Mouse (Mus musculus) layer of hippocampus, postnatal 25 days (tissue): Measurements from ENCODE around the gene Zfp618. TPM values are rescaled to one million over a fixed set of nuclear protein-coding genes. Genes with fewer than 3 reads are reported as not detected.
A peak's percentile ranks its signal among the peaks of the same experiment; 100 is the strongest.

Source experiments
- DNase-seq, 2 experiments: peaks; one replicate each; pipeline ENCODE4 v3.0.0; 2022; ENCODE audit warnings: mixed read lengths in 2 of 2, low spot score in 1 of 2; ENCODE audit errors: extremely low spot score in 1 of 2
- total RNA-seq, 2 experiments: library from RNA; stranded (reverse); gene quantifications; 2 replicates each; pipeline ENCODE4 v1.2.3; 2021

The Zfp618 gene
- total RNA-seq, 2 experiments from 2014 or later: 2.5 to 3.4 TPM

GRCm38 (mm10) chr4:62998431-62998835, 33.1 kb downstream of the Zfp618 start:
- DNase-seq: no peak

GRCm38 (mm10) chr4:62998908-62999307, 33.5 kb downstream of the Zfp618 start:
- no peak for DNase-seq

- no peak for DNase-seq
Observed at GRCm38 (mm10) chr4:62999321-62999720, 33.9 kb downstream of the Zfp618 start.

GRCm38 (mm10) chr4:62999916-63000315, 34.5 kb downstream of the Zfp618 start:
- no peak for DNase-seq

- no peak for DNase-seq
Observed at GRCm38 (mm10) chr4:63000316-63001055, 35.1 kb downstream of the Zfp618 start.

- DNase-seq: no peak
Observed at GRCm38 (mm10) chr4:63002386-63002785, 37.0 kb downstream of the Zfp618 start.

GRCm38 (mm10) chr4:63004519-63004918, 39.1 kb downstream of the Zfp618 start:
- DNase-seq: no peak

- no peak for DNase-seq
Observed at GRCm38 (mm10) chr4:63005446-63006185, 40.2 kb downstream of the Zfp618 start.

GRCm38 (mm10) chr4:63006198-63007155, 41.1 kb downstream of the Zfp618 start:
- no peak for DNase-seq

GRCm38 (mm10) chr4:63008206-63008605, 42.8 kb downstream of the Zfp618 start:
- no peak for DNase-seq

GRCm38 (mm10) chr4:63008822-63009221, 43.4 kb downstream of the Zfp618 start:
- no peak for DNase-seq

GRCm38 (mm10) chr4:63009821-63010220, 44.4 kb downstream of the Zfp618 start:
- DNase-seq: no peak

GRCm38 (mm10) chr4:63010226-63010625, 44.9 kb downstream of the Zfp618 start:
- peak in 1 of 2 experiments; percentile 10 for DNase-seq

- DNase-seq: no peak
Observed at GRCm38 (mm10) chr4:63018616-63019015, 53.2 kb downstream of the Zfp618 start.

- no peak for DNase-seq
Observed at GRCm38 (mm10) chr4:63019428-63019858, 54.1 kb downstream of the Zfp618 start.

GRCm38 (mm10) chr4:63021034-63021700, 55.8 kb downstream of the Zfp618 start:
- no peak for DNase-seq

- no peak for DNase-seq
Observed at GRCm38 (mm10) chr4:63023465-63023864, 58.1 kb downstream of the Zfp618 start.

- DNase-seq: no peak
Observed at GRCm38 (mm10) chr4:63024098-63024497, 58.7 kb downstream of the Zfp618 start.

GRCm38 (mm10) chr4:63024734-63025256, 59.4 kb downstream of the Zfp618 start:
- DNase-seq: no peak

- DNase-seq: no peak
Observed at GRCm38 (mm10) chr4:63025306-63025705, 59.9 kb downstream of the Zfp618 start.
